Mouse (Mus musculus) cerebellum, postnatal 10 days (tissue): ENCODE measurements at regions not wholly inside any gene's neighbourhood (a gene's known extent, or its start where the extent isn't known, plus 50 kb on each side); places are given as distances from the start of the nearest gene placed in this dataset.

ENCODE experiments used
- DNase-seq, 2 experiments: peaks; one replicate each; pipeline ENCODE4 v3.0.0; 2021; ENCODE audit warnings: mixed read lengths in 2 of 2

GRCm38 (mm10) chr7:71648314-71648713 lies 297.0 kb upstream of the Gm10295 start:
- no peak for DNase-seq

DNA sequence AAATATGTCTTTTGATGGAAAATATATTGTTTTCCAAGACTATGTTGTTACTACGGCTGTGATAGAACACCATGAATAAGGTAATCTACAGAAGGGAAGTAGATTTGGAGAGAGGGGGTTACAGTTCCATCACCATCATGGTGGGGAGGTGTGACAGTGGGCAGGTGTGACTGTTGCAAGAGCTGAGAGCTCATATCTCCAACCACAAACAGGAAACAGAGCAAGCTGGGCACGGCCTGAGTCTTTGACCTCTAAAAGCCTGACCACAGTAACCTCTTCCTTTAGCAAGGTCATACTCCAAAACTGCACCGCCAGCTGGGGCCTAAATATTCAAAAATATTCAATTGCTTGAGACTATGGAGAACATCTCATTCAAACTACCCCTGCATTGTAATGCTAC lies 295.7 kb upstream of the Gm10295 start:
- DNase-seq, result no peak

- peak; percentile 20 to 24 for DNase-seq
These were observed 271.8 kb upstream of the Gm10295 start for GRCm38 (mm10) chr7:71623048-71623447.

GRCm38 (mm10) chr7:71603159-71603558 lies 251.9 kb upstream of the Gm10295 start:
- peak; percentile 28 to 32 for DNase-seq

- DNase-seq, result no peak
These were observed 245.5 kb upstream of the Gm10295 start for GRCm38 (mm10) chr7:71596780-71597179.

- no peak for DNase-seq
These were observed 236.3 kb upstream of the Gm10295 start for GRCm38 (mm10) chr7:71587626-71588025.

- DNase-seq, result no peak
These were observed 232.3 kb upstream of the Gm10295 start for GRCm38 (mm10) chr7:71583443-71584055.

GRCm38 (mm10) chr7:71581746-71582145 lies 230.5 kb upstream of the Gm10295 start:
- peak; percentile 24 to 49 for DNase-seq

DNA sequence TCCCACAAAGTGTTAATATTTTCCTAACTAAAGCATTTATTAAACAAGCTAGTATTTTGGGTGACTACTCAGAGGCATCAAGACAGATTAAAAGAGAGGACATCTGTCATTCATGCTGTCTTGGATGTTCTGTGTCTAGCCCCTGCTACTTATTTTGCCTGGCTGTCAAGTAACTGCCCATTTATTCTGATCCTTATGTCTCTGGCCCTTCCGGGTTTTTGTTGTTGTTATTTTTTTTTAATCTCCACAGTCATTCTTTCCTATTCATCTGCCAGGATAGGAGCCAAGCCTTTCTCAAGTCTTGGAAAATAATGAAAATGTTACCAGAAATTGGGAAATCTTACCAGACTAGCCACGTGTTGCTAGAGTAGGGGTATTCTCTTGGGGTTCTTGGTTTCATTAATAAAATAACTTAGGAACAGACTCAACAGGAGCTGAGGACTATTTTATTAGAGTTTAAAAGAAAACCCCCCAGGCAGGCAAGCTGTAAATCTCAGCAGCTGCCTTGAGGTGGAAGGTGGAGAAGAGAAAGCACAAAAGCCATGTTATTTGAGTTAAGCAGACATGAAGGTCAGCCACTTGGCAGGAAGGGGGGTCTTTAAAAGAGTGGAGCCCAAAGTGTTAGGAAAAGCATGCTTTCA lies 209.1 kb upstream of the Gm10295 start:
- no peak for DNase-seq

- DNase-seq, result peak; percentile 71 to 87
These were observed 205.2 kb upstream of the Gm10295 start for GRCm38 (mm10) chr7:71556473-71556872.

GRCm38 (mm10) chr7:71555476-71555875 lies 204.2 kb upstream of the Gm10295 start:
- peak; percentile 86 to 90 for DNase-seq

DNA sequence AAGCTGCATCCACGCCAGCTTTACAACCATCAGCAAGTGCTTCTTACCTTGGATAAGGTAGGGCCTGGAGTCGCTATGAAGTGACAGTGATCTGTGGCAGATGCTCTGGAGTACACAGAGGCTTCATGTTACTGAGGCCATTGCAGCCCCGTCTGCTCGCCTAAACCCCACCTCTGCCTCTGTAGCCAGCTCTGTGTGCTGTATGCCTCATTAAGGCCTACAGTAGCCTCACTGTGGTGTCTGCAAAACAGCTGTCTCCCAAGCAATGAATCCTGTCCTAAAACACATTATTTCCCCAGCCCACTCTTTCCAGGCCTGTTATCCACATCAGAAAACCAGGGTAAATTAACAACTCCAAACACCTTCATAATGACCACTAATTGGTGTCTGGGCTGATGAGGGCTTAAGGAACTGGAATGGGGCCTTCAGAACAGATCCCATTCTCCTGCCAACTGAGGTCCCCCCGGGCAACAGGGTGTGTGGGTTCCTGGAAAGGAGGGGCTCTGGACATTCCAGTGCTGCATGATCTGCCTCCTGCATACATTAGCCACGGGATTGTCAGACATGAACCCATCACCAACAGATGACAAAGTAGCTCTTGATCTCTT lies 195.4 kb upstream of the Gm10295 start:
- DNase-seq, result no peak

DNA sequence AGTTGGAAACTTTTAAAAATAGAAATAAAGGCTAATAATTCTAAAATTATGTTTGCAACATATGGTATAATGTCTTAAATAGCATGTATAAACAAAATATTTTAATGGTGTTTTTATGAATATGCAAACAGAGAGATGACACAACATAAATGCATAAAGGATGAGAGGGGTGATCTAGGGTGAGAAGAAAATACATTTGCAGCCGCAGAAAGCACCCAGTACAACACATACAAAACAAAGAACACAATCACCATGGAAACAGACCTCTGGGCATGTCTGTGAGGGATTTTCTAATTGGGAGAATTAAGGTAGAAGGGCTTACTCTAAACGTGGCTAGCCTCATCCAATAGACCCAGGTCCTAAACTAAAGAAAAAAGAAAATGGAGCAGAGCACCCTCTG lies 190.2 kb upstream of the Gm10295 start:
- DNase-seq, result no peak

- DNase-seq, result peak; percentile 23 to 30
These were observed 181.8 kb upstream of the Gm10295 start for GRCm38 (mm10) chr7:71533109-71533508.

- DNase-seq, result no peak
These were observed 180.2 kb upstream of the Gm10295 start for GRCm38 (mm10) chr7:71531496-71531895.

GRCm38 (mm10) chr7:71530922-71531321 lies 179.6 kb upstream of the Gm10295 start:
- DNase-seq, result no peak

GRCm38 (mm10) chr7:71526152-71526551 lies 174.9 kb upstream of the Gm10295 start:
- DNase-seq, result no peak

- DNase-seq, result no peak
These were observed 173.4 kb upstream of the Gm10295 start for GRCm38 (mm10) chr7:71524577-71525126.

- DNase-seq, result no peak
These were observed 172.8 kb upstream of the Gm10295 start for GRCm38 (mm10) chr7:71524119-71524518.

DNA sequence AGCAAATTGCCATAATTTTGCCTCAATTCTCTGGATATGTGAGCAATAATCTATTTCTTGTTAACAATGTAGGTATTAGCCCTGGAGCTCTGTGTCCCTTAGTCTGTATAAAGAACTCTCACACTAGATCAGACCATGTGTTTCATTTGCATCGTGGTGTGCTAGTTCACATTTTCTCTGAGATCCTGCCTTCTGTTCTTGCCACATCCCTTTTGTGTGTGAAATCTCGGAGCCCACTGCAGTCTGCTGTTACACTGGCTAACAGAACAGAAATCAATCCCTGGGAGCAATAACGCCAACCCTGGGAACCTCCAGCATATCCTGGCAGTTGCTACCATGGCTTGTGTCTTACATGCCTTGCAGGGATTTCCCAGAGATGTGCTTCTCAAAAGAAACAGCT lies 156.1 kb upstream of the Gm10295 start:
- no peak for DNase-seq

DNA sequence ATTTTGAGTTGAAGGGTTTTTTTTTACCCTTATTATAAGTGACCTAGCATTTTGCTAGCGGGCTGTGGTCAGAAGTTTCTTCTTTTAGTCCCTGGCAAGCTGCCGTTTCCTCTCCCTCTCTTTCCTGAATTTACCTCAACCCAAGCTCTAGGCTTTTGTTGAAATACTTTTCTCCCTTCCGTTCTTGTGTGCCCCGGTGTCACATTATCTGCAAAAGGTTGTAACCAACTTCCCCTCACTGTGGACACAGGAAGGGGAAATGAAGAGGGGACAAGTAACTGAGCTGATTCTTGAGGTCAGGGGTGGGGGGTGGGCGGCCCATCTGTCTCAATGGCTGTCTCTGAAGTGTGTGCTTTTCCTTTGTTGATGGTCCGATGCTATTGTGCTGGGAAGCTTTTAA lies 149.4 kb upstream of the Gm10295 start:
- no peak for DNase-seq

- DNase-seq, result no peak
These were observed 146.8 kb upstream of the Gm10295 start for GRCm38 (mm10) chr7:71498123-71498522.

DNA sequence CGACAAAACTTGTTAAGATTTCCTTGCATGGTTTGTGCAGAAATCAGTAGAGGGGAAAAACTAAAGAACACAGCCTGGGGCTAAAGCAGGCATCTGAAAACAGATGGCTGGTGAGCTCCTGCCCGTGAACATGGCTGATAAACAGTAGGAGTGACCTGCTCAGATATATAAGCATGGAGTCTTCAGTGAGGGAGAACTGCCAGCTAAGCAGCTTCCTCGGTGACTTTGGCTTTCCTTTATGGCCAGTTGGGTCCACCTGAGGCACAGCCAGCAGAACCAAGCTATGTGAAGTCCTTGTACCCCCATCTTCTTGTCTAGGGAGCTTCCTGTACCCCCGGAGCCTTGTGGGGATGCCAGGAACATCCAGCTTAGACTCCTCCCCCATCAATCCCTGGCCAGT lies 139.8 kb upstream of the Gm10295 start:
- DNase-seq, result peak; percentile 59 to 64

DNA sequence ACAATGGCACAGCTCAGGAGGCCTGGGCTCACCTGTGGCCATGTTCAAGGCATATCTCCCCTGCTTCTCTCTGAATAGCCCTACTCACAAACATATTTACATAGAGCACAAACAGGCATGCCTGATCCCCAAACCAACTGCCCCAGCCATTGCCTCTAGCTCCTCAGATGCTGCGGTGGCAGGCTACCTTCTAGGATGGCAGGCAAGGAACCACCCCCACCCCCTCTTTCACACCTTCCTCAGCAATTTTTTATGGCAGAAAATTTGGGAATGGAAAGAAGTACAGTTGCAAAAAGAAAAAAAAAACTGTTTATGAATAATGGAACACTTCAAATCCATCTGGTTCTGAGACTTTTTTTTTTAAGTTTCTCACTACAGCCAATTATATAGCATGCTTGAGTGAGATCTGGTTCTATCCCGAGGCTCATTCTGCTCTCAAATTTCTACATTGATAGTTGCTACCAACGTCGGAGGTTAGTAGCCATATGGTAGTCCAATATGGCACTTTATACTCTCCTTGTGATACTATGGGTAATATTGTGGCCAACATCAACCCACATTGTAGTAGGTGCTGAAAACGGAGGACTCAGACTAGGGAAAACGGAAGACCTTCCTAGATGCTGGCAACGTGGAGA lies 136.8 kb upstream of the Gm10295 start:
- no peak for DNase-seq
